Mouse (Mus musculus) megakaryocyte, embryonic 14.5 days (primary cell): ENCODE data around the gene Cacna1d. TPM values are rescaled to one million over a fixed set of nuclear protein-coding genes. Genes with fewer than 3 reads are reported as not detected.

Experiments used
- H3K27me3 ChIP-seq: replicated peaks from 2 replicates; pipeline ENCODE3; 2012; ENCODE audit warnings: inconsistent platforms
- H3K36me3 ChIP-seq: replicated peaks from 2 replicates; pipeline ENCODE3; 2012; ENCODE audit warnings: low read length, inconsistent platforms, mixed read lengths
- H3K4me1 ChIP-seq: 2 replicates; pipeline ENCODE4 v1.6.1; 2012; ENCODE audit warnings: inconsistent platforms
- H3K4me3 ChIP-seq: replicated peaks from 2 replicates; pipeline ENCODE3; 2012; ENCODE audit warnings: moderate library complexity, mild to moderate bottlenecking, inconsistent platforms
- H3K9me3 ChIP-seq: 2 replicates; pipeline ENCODE4 v1.6.1; 2012; ENCODE audit warnings: inconsistent platforms
- FLI1 ChIP-seq: IDR thresholded peaks from 2 replicates; pipeline ENCODE4 v1.6.1; 2012; ENCODE audit warnings: low read length, inconsistent platforms, mixed read lengths
- GATA1 ChIP-seq: IDR thresholded peaks from 3 replicates; pipeline ENCODE4 v1.6.1; 2012; ENCODE audit warnings: mixed read lengths, low read length, inconsistent platforms, borderline replicate concordance
- polyA plus RNA-seq: library from polyadenylated mRNA; stranded (reverse); fragments of >175 nt; gene quantifications from 2 replicates; pipeline ENCODE4 v1.2.3, GENCODE M21; 2012; ENCODE audit warnings: low replicate concordance; ENCODE audit not compliant: insufficient read depth

Gene Cacna1d
- polyA plus RNA-seq, 1 experiment = 0.02 TPM

- Histone ChIP-seq H3K4me3 (no peak overlapping the region), H3K9me3 (no peaks in the 10 kb centered on the region), H3K27me3 (no peaks in the 10 kb centered on the region), H3K36me3 (peaks cover 91% of the 10 kb centered on the region), H3K4me1 (peaks cover 11% of the 10 kb centered on the region; the same call in 1 of the 2 replicates)
- TF ChIP-seq GATA1 (no peak), FLI1 (no peak)
These were observed 24.9 kb upstream of the Cacna1d start for GRCm38 (mm10) chr14:30515931-30516723.

GRCm38 (mm10) chr14:30512896-30513295, 21.6 kb upstream of the Cacna1d start:
- Histone ChIP-seq H3K9me3 (no peaks in the 10 kb centered on the region), H3K4me3 (no peak overlapping the region), H3K36me3 (peaks cover 90% of the 10 kb centered on the region)

GRCm38 (mm10) chr14:30510214-30510763, 19.0 kb upstream of the Cacna1d start:
- TF ChIP-seq FLI1 (no peak), GATA1 (no peak)
- Histone ChIP-seq H3K4me3 (no peak overlapping the region), H3K36me3 (peaks cover 92% of the 10 kb centered on the region), H3K9me3 (no peaks in the 10 kb centered on the region), H3K4me1 (peaks cover 10% of the 10 kb centered on the region), H3K27me3 (no peaks in the 10 kb centered on the region)

More at GRCm38 (mm10) chr14:30512896-30513295, 21.6 kb upstream of the Cacna1d start:
- Histone ChIP-seq H3K27me3 (no peaks in the 10 kb centered on the region), H3K4me1 (peaks cover 11% of the 10 kb centered on the region; the same call in 1 of the 2 replicates)
- TF ChIP-seq GATA1 = no peak
- no peak for TF ChIP-seq FLI1

GRCm38 (mm10) chr14:30504990-30505389, 13.7 kb upstream of the Cacna1d start:
- H3K4me1 ChIP-seq = peaks cover 18% of the 10 kb centered on the region
- H3K36me3 ChIP-seq = peaks cover 92% of the 10 kb centered on the region
- no peaks in the 10 kb centered on the region for H3K27me3 ChIP-seq
- no peak for TF ChIP-seq FLI1
- no peak for TF ChIP-seq GATA1
- no peak overlapping the region for H3K4me3 ChIP-seq
- no peaks in the 10 kb centered on the region for H3K9me3 ChIP-seq

GRCm38 (mm10) chr14:30498202-30498601, 6.9 kb upstream of the Cacna1d start:
- TF ChIP-seq FLI1 (no peak), GATA1 (no peak)
- H3K27me3 ChIP-seq = no peaks in the 10 kb centered on the region

GRCm38 (mm10) chr14:30494998-30495397, 3.7 kb upstream of the Cacna1d start:
- no peak for TF ChIP-seq GATA1
- no peak for TF ChIP-seq FLI1
- H3K36me3 ChIP-seq = peaks cover 94% of the 10 kb centered on the region

More at GRCm38 (mm10) chr14:30498202-30498601, 6.9 kb upstream of the Cacna1d start:
- no peaks in the 10 kb centered on the region for H3K9me3 ChIP-seq
- H3K4me1 ChIP-seq = peaks cover 57% of the 10 kb centered on the region
- H3K36me3 ChIP-seq = peaks cover 91% of the 10 kb centered on the region
- H3K4me3 ChIP-seq = no peak overlapping the region

GRCm38 (mm10) chr14:30493276-30493675, 2.0 kb upstream of the Cacna1d start:
- peaks cover 36% of the 10 kb centered on the region for H3K4me1 ChIP-seq
- no peak overlapping the region for H3K4me3 ChIP-seq
- H3K9me3 ChIP-seq = no peaks in the 10 kb centered on the region
- no peaks in the 10 kb centered on the region for H3K27me3 ChIP-seq
- peaks cover 92% of the 10 kb centered on the region for H3K36me3 ChIP-seq
- no peak for TF ChIP-seq GATA1
- TF ChIP-seq FLI1 = no peak

More at GRCm38 (mm10) chr14:30494998-30495397, 3.7 kb upstream of the Cacna1d start:
- peaks cover 46% of the 10 kb centered on the region for H3K4me1 ChIP-seq
- no peak overlapping the region for H3K4me3 ChIP-seq
- no peaks in the 10 kb centered on the region for H3K27me3 ChIP-seq
- H3K9me3 ChIP-seq = no peaks in the 10 kb centered on the region

- Histone ChIP-seq H3K36me3 (peaks cover 29% of the 10 kb centered on the region), H3K4me1 (peaks cover 15% of the 10 kb centered on the region; the same call in 1 of the 2 replicates), H3K27me3 (peaks cover 2% of the 10 kb centered on the region), H3K4me3 (peak within 1 kb of the TSS; percentile 97), H3K9me3 (no peaks in the 10 kb centered on the region)
- TF ChIP-seq GATA1 (no peak), FLI1 (0 out of 2 replicates have a peak, but pooled peaks have one; percentile 7)
These were observed 11.8 kb downstream of the Cacna1d start, which contains the start of gene Dcp1a for GRCm38 (mm10) chr14:30479361-30479948. TSS of gene Dcp1a (plus strand) at chr14:30479535.

GRCm38 (mm10) chr14:30474416-30474815, 16.8 kb downstream of the Cacna1d start:
- no peak overlapping the region for H3K4me3 ChIP-seq
- no peaks in the 10 kb centered on the region for H3K4me1 ChIP-seq
- no peaks in the 10 kb centered on the region for H3K9me3 ChIP-seq
- TF ChIP-seq FLI1 (no peak), GATA1 (no peak)
- peaks cover 15% of the 10 kb centered on the region for H3K27me3 ChIP-seq
- no peaks in the 10 kb centered on the region for H3K36me3 ChIP-seq
